Mouse (Mus musculus) kidney, adult 11 months (tissue): ENCODE data around the gene Tut7.
"Not testable (repeated sequence)": the region's sequence is repeated elsewhere in the genome, so short reads cannot be mapped to it uniquely, and the experiment has no call there.

Source experiments
- DNase-seq: peaks from one replicate; pipeline ENCODE4 v3.0.0; 2022

Tut7 gene

DNA sequence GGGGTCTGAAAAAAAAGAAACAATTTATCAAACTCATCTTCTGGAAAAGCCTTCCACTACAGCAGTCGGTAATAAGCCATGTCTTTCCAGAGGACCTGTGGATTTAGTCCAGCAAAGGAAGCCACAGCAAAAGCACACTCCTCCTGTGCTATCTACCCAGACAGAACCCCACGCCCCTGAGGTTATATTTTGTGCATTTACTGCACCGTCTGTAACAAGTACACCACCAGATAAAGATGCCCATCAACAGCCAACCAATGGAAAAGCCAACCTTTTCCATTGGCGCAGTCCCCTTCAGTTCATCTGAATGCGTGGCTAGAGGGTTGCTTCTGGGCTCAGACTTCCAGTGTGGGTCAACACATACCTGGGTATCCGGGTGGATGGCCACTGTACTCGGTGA is 60.2 kb downstream of the Tut7 start:
- no peak for DNase-seq

DNA sequence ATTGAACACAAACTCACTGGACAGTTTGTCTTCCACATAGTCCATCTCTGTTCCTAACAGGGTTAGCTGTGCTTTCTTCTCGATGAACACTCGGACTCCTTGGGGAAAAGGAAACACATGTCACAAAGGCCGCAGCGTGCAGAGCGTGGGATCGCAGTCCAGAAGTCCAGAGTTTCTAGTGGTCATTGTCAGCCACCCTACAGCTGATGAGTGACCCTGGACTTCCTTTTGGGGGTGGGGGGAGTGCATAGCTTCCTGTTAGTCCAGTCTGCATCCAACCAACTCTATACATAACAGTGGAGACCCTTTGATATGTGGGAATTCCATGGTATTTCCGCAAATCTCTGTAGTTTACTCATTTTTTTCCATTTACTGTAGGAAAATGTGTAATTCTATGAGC is 66.0 kb downstream of the Tut7 start:
- DNase-seq: no peak

DNA sequence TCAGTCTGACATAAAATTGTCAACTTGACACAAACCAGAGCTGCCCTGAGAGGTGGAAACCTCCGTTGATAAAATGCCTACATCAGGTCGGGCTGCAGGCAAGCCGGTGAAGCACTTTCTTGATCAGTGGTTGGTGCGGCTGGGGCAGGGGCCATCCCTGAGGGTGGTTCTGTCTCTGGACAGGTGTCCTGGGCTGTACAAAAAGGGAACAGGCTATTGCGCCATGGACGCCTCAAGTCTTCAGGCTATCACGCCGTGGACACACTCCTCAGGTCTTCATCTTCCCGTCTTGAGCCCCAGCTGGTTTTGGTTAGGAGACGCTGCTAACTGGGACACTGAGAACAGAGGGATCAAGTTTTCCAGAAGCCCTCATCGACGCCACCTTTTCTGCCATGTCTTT is 72.6 kb downstream of the Tut7 start:
- DNase-seq: no peak

DNA sequence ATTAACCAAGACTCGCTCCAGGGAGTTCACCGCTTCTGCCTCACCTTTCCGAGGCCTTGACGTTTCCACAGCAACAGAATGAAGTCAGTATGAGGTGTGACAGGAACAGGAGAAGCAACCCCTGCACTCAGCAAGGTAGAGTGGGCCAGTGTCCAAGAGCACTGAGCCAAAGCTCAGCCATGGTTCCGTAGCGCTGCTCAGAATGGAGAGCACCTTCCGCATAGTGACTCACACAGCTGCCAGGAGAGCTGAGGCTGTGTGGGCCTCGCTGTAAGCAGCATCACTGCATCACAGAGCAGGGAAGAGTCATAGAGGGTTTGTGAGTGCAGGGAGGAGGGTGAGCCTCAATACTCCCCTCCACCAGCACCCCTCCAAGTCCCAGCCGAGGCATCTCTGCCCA is 76.2 kb downstream of the Tut7 start, which contains the start of gene 1700014D04Rik:
1700014D04Rik (minus strand) TSS at position 42 of the 400 bp plus-strand sequence.
- peak; percentile 35 for DNase-seq

DNA sequence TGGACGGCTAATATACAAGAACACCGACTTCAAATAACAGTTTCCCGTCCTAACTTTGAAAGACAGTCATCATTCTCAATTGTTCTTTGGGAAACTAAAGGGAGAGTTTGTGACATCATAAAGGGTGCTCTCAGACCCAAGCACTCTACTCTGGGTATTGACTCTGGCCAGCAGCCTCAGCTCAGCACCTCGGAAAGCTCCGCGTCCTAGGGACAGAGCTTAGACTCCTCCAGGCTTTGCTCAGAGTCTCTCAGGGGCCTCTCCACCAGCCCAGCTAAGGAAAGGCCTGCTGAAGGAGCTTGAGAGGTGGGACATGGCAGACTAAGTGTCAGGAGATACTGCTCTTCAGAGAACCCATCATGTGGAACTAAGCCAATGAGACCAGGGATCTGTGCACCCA is 76.8 kb downstream of the Tut7 start:
- DNase-seq: no peak

DNA sequence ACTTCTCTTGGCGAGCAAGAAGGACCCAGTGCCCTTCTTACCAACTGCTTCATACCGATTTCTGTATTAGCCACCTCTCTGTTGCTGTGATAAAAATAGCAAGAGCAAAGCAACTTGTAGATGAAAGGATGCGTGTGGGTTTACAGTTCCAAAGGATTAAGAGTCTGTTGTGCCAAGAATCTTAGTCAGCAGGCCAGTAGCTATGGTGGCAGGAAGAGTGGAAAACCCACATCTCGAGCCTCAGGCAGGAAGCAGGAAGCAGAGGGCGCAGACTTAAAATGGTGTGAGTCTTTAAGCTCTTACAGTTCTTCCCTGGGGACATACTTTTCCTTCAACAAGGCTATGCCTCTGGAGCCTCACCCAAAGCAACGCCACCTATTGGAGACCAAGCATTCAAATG is 77.5 kb downstream of the Tut7 start:
- DNase-seq: no peak

DNA sequence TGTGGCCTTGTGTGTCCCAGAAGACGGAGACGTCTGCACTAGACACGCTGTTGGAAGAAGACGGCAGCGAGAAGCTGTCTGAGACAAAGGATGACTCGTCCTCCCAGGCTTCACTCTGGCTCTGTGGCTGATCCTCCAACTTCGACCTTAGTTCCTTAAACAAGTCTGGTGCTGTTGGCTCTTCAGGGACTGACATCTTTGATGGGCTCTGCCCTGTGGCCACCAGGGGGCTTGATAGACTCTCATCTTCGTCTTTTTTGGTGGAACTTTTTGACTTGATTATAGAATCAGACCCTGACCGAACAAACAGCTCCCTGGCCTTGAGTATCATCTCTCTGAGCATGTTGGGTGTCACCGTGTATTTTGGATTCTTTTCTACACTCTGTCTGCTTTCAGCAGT is 81.2 kb downstream of the Tut7 start:
- no peak for DNase-seq

DNA sequence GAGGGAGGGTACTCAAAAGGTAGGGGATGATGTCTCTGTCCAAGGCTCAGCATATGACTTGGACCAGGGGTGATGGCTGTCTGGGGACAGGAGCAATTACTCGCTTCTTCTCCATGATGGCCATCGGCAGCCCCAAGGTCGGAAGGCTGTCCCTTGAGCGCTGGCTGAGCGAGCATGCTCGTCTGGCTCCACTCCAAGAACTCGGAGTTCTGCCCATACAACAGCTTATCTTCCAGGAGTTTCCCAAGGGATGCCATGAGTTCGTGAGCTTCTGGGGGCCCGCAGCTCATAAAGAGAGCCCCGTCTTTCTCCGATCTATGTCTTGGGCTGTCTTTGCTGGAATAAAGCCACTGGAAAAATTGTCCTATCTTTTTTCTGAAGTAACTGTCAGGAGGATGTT is 81.9 kb downstream of the Tut7 start:
- no peak for DNase-seq

DNA sequence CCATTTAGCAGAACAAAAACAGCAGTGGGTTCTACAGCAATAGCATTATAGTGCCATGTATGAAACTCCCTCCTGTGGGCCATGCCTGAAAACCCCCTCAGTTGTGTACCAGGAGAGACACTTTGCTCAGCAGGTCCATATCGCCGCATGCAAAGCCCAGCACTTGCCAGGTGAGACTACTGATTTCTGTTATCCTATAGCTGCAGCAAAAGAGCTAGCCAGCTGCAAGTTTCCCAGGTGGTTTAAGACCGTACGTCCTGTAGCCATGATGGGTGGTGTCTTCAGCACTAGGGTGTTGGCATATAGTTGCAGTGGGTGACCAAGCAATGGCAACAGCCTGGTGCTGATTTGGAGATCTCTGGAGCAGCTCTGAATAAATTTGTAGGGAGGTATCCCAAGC is 83.5 kb downstream of the Tut7 start:
- DNase-seq: no peak

DNA sequence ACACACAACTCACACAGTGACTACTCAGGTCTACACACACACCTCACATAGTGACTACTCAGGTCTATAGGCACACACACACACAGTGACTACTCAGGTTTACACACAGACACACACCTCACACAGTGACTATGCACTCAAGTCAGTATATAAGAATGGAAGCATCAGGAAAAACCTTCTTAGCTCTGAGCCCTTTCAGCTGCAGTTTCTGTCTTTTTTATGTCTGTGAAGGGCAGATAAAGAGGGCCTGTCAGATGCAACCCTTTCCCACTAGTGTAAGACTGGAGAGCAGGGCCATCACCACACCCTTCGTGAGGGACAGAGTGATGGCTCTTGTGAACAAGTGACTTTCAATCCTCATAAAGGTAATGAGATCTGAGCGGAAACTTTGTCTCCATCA is 84.5 kb downstream of the Tut7 start:
- no peak for DNase-seq

DNA sequence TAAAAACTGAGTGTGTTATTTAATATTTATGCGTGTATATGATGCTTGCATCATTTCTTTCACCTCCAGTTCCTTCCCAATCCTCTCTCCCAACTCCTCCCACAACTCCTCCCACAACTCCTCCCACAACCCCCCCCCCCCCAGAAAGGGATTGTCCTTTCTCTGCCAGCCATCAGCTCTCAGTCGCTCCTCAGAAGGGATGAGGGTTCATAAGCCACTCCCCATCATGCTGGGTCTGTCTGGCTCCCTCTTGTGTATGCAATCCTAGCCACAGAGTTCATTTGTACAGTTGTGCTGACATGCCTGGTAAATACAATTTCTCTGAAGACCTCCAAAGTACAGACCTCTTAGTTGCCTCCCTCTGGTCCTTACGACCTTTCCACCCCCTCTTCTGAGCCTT is 87.8 kb downstream of the Tut7 start:
- DNase-seq: no peak

DNA sequence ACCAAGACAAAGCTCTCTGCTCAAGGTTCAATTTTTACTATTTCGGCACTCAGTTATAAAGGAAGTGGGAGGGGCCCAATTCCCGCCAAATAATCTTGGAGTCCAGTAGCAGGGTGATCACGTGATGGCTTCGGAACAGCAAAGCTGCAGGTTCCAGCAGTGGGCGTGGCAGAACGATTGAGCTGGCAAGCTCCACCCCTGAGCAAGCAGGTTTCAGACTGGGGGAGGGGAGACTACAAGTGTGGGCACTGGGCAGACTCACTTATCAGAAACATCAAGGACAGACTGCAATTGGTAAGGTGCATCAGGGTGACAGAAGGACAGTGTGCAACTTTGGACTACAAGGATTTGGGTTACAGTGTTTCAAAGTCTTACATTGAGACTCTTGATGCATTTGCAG is 88.6 kb downstream of the Tut7 start:
- not testable (repeated sequence) for DNase-seq

DNA sequence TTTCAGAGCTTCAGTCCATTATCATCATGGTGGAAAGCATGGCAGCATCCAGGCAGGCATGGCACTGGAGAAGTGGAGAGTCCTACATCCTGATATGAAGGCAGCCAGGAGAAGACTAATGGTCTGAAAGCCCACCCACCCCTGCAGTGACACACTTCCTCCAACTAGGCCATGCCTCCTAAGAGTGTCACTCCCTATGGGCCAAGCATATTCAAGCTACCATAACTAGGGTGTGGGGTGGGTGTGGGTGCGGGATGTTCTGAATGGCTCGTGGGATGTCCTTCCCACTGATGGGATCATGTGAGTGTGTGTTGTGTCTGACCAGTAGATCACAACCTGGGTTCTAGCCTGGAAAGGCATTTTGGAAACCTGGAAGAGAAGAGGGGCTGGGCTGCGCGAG is 89.0 kb downstream of the Tut7 start:
- DNase-seq: no peak

DNA sequence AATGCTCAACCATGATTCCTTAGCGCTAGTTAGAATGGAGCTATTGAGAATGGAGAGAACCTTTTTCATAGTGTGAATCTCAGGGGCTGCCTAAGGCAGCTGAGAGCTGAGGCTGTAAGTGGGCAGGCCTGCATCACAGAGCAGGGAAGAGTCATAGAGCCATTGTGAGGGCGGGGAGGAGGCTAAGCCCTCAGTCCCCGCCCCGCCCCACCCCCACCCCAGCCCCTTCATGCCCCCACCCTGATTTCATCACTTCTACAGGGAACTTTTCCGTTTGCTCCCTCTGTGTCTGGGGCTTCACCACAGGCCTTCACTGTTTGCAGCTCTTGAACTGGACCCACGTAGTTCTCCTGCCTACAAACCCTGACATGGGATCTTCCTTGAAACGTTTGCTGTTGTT is 91.3 kb downstream of the Tut7 start, which contains the start of gene Spata31d1d:
Spata31d1d (minus strand) TSS at position 101 of the 400 bp plus-strand sequence.
- DNase-seq: no peak

DNA sequence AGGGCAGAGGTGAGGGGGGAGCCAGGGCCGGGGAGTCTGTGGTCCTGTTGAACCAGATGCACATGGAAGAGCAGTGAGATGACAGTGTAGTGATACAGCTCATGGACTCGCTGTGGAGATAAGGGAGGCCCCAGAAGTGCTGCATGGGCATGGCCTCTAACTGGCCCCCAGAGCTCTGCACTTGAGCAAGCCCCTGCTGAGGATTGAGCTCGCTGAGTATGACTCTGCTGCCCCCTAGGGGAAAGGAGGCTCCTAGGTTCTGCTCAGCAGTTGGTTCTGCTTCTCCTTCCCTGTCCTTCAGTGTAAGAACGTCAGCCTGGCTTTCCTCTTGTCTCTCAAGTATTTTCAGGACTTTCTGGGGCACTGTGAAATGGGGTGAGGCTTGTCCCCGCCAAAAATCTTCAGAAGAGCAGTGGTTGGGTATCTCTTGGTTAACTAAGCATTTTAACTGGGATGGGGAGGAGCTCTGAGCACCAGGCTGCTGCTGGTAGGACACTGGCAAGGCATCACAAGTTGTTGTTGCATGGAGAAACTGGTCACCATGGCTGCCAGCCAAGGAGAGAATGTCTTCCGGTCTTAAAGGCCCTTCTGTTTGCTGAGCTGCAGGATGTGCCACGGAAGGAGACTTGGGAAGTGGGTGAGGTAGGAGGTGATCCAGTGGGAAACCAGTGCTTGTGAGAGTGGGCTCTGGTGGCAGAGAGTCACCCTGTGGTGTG is 94.4 kb downstream of the Tut7 start:
- DNase-seq: peak; percentile 56

DNA sequence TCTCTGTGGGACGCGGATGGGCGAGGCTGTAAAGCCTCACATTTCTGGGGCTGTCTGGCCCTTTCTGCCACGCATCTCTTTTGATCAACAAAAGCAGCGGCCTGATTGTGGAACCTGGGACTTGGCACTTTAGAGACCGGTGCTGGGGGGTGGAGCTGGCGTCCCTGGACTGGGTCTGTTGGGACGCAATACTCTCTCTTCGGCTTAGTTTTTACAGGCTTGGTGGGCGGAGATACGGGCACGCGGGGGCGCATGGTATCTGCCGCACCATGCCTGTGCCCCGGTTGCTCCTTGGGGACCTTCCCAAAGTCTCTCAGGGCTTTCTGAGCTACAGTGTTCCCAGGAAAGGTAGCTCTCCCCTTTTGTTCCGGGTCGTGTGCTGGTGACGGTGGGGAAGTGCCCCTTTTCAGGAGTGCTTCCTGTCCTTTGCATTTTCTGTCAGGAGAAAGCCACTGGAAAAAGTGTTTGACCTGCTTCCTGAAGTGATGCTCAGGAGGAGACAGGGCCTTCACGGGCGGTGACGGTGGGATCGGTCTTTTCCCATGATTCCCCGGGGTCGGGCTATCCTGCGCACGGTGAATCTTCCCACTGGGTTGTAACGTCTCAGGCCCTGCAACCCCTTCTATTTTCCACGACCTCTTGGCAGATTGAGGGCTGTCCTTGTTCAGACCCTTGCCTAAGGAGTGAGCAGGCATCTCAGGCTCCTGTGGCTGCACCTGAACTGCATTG is 96.6 kb downstream of the Tut7 start:
- no peak for DNase-seq

DNA sequence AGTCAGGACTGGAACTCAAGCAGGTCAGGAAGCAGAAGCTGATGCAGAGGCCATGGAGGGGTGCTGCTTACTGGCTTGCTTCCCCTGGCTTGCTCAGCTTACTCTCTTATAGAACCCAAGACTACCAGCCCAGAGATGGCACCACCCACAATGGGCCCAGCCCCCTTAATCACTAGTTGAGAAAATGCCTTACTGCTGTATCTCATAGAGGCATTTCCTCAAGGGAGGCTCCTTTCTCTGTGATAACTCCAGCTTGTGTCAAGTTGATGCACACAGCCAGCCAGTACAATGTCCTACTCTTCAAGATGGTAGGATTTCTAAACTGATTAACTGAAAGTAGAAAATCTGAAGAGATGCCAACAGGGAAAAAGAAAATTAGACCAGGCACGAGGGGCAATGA is 100.9 kb downstream of the Tut7 start:
- DNase-seq: not testable (repeated sequence)
